Mouse (Mus musculus) small intestine, adult 2 months (tissue): ENCODE data around the gene Adamts4. TPM values are rescaled to one million over a fixed set of nuclear protein-coding genes. Genes with fewer than 3 reads are reported as not detected.

Experiments used
- H3K27ac ChIP-seq: fragments of 200-500 bp; 2 replicates; pipeline ENCODE4 v1.5.1; 2012; ENCODE audit warnings: low read depth, low read length, control low read depth, inconsistent platforms; ENCODE audit not compliant: insufficient read depth
- H3K27me3 ChIP-seq: fragments of 200-500 bp; 2 replicates; pipeline ENCODE4 v1.6.1; 2012; ENCODE audit warnings: mild to moderate bottlenecking, moderate library complexity, low read length, inconsistent platforms; ENCODE audit not compliant: control insufficient read depth, insufficient read depth
- H3K36me3 ChIP-seq: fragments of 200-500 bp; 2 replicates; pipeline ENCODE4 v1.6.1; 2012; ENCODE audit warnings: mild to moderate bottlenecking, low read length, control low read depth, inconsistent platforms; ENCODE audit not compliant: control insufficient read depth, insufficient read depth
- H3K4me1 ChIP-seq: fragments of 200-500 bp; 2 replicates; pipeline ENCODE4 v1.6.1; 2012; ENCODE audit warnings: low read length, inconsistent platforms, mixed read lengths; ENCODE audit not compliant: control insufficient read depth, insufficient read depth, insufficient read length
- H3K4me3 ChIP-seq: fragments of 200-500 bp; 2 replicates; pipeline ENCODE4 v1.5.1; 2012; ENCODE audit warnings: low read depth, mild to moderate bottlenecking, control low read depth, inconsistent platforms, low read length, moderate library complexity
- CTCF ChIP-seq: fragments of 200-500 bp; IDR thresholded peaks from 2 replicates; pipeline ENCODE4 v1.5.1; 2012; ENCODE audit warnings: low read depth, mild to moderate bottlenecking, control low read depth, inconsistent platforms, low read length, moderate library complexity, mixed read lengths; ENCODE audit not compliant: insufficient replicate concordance, insufficient read length; ENCODE audit errors: extremely low read depth
- POLR2A ChIP-seq: fragments of 200-500 bp; IDR thresholded peaks from 2 replicates; pipeline ENCODE4 v1.6.1; 2012; ENCODE audit warnings: low read depth, mild to moderate bottlenecking, control low read depth, inconsistent platforms, low read length, moderate library complexity
- WGBS: fragments of 180-500 bp; shearing (Covaris S2); methylation state at CpG from one replicate; pipeline ENCODE4 v1.1.7; 2018; 5-methylcytosine and 5-hydroxymethylcytosine counted together
- polyA plus RNA-seq: library from polyadenylated mRNA; depleted of rRNA; stranded (reverse); fragments of >200 nt; gene quantifications from 2 replicates; pipeline ENCODE4 v1.2.3, GENCODE M21; 2012

Adamts4 gene
- polyA plus RNA-seq, 1 experiment: 2.6 TPM

- H3K4me3 ChIP-seq: no peak overlapping the region
- 70% methylated on average over 11 of the region's 11 CpGs for WGBS
- H3K27me3 ChIP-seq: no peaks in the 10 kb centered on the region
- H3K4me1 ChIP-seq: peaks cover 7% of the 10 kb centered on the region
- H3K36me3 ChIP-seq: peaks cover 54% of the 10 kb centered on the region
- TF ChIP-seq CTCF (no peak), POLR2A (no peak)
- H3K27ac ChIP-seq: no peak overlapping the region
Measured at GRCm38 (mm10) chr1:171275144-171275734, 25.0 kb downstream of the Adamts4 start.

GRCm38 (mm10) chr1:171276110-171276748, 26.0 kb downstream of the Adamts4 start:
- H3K27me3 ChIP-seq: no peaks in the 10 kb centered on the region
- H3K4me1 ChIP-seq: peaks cover 9% of the 10 kb centered on the region
- TF ChIP-seq POLR2A (no peak), CTCF (no peak)
- H3K4me3 ChIP-seq: no peak overlapping the region
- peaks cover 54% of the 10 kb centered on the region for H3K36me3 ChIP-seq
- no peak overlapping the region for H3K27ac ChIP-seq
- WGBS: 91% methylated on average over 14 of the region's 14 CpGs

- TF ChIP-seq CTCF (no peak), POLR2A (no peak)
- Histone ChIP-seq H3K4me1 (peaks cover 3% of the 10 kb centered on the region; the same call in 1 of the 2 replicates), H3K4me3 (no peak overlapping the region), H3K27ac (no peak overlapping the region), H3K27me3 (no peaks in the 10 kb centered on the region), H3K36me3 (peaks cover 50% of the 10 kb centered on the region)
- 83% methylated on average over 10 of the region's 10 CpGs for WGBS
Measured at GRCm38 (mm10) chr1:171277736-171278135, 27.5 kb downstream of the Adamts4 start.

- WGBS: 96% methylated on average over 8 of the region's 8 CpGs
- no peak overlapping the region for H3K4me3 ChIP-seq
- peaks cover 3% of the 10 kb centered on the region; the same call in 1 of the 2 replicates for H3K4me1 ChIP-seq
Measured at GRCm38 (mm10) chr1:171278436-171278835, 28.2 kb downstream of the Adamts4 start.

GRCm38 (mm10) chr1:171279012-171279705, 28.9 kb downstream of the Adamts4 start:
- 89% methylated on average over 14 of the region's 14 CpGs for WGBS
- H3K36me3 ChIP-seq: peaks cover 40% of the 10 kb centered on the region
- TF ChIP-seq POLR2A: no peak
- no peak for TF ChIP-seq CTCF

More at GRCm38 (mm10) chr1:171278436-171278835, 28.2 kb downstream of the Adamts4 start:
- Histone ChIP-seq H3K27me3 (no peaks in the 10 kb centered on the region), H3K27ac (no peak overlapping the region), H3K36me3 (peaks cover 46% of the 10 kb centered on the region)
- TF ChIP-seq CTCF (no peak), POLR2A (no peak)

GRCm38 (mm10) chr1:171279721-171280120, 29.5 kb downstream of the Adamts4 start:
- Histone ChIP-seq H3K4me1 (peaks cover 3% of the 10 kb centered on the region; the same call in 1 of the 2 replicates), H3K27ac (no peak overlapping the region), H3K4me3 (peak overlapping the region; percentile 72), H3K36me3 (peaks cover 40% of the 10 kb centered on the region), H3K27me3 (no peaks in the 10 kb centered on the region)
- TF ChIP-seq CTCF: no peak
- no peak for TF ChIP-seq POLR2A
- WGBS: 90% methylated on average over 5 of the region's 5 CpGs

More at GRCm38 (mm10) chr1:171279012-171279705, 28.9 kb downstream of the Adamts4 start:
- no peak overlapping the region for H3K4me3 ChIP-seq
- no peak overlapping the region for H3K27ac ChIP-seq
- H3K27me3 ChIP-seq: no peaks in the 10 kb centered on the region
- peaks cover 3% of the 10 kb centered on the region; the same call in 1 of the 2 replicates for H3K4me1 ChIP-seq

GRCm38 (mm10) chr1:171280250-171280915, 30.2 kb downstream of the Adamts4 start:
- peaks cover 37% of the 10 kb centered on the region for H3K36me3 ChIP-seq
- peaks cover 3% of the 10 kb centered on the region; the same call in 1 of the 2 replicates for H3K4me1 ChIP-seq

More at GRCm38 (mm10) chr1:171280250-171280915, 30.2 kb downstream of the Adamts4 start:
- Histone ChIP-seq H3K4me3 (peak overlapping the region; percentile 72), H3K27me3 (no peaks in the 10 kb centered on the region), H3K27ac (peak overlapping the region; percentile 10; the same call in 1 of the 2 replicates)
- 2% methylated on average over 25 of the region's 25 CpGs for WGBS
- TF ChIP-seq POLR2A: no peak
- TF ChIP-seq CTCF: no peak
